Mouse (Mus musculus): ENCODE data around the gene Cnr2.

DNA sequence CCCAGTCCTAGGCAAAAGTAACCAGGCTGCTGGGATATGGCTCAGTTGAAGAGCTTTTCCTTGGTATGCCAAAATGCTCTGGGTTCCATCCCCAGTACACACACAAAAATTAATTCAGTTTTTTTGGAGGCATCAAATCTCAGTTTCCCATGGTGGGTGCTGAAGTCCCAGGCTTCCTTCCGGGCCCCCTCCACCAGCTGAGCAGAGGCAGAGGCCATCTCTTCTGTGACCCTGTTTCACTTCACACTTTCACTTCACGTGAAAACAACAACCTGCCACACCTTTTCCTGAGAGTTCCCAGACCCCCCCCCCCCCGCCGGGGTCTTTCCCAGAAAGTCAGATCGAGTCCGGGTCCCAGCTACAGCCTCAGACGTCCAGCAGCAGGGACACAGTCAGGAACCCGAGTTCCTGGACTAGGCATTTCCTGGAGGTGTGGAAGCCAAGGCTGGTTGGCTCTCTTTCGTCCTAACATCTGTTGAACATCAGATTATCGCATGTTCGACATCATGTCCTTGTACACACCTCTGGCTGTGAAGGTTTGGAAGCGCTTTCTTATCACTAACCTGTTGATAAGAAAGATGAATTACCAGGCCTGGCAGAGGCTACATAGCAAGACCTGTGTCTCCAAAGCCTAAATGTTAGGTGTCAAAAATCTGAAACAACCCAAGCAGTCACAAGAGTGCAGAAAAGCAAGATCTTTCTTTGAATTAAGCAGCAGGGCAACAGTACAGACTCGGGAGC, 14.3 kb downstream of the Cnr2 start:
- TF ChIP-seq CTCF (IDR thresholded peaks at IDR 0.05; ENCODE audit: extremely low read depth, insufficient read depth, insufficient read length, insufficient replicate concordance) (no peak), POLR2A (IDR thresholded peaks at IDR 0.05; ENCODE audit: low read depth, low read length) (no peak)
